Mouse (Mus musculus): Measurements from ENCODE around the gene Mucl3.

DNA sequence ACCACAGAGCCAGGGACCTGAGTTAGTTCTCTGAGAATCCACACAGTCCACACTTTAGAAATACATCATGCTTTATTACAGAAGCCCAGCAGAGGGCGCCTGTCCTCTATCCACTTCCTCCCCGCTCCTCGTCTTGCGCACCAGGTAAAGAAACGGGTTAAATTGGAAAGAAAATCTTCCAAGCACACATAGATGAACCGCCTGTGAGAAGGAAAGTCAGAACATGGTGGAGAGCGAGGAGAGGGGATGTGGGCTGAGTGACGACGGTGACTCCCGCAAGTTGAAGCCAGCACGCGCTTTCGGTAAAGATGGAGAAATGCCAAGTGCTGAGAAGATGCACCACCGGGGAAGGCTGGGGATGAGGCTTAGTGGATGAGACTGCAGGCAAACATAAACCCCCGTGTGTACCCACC, 7.8 kb downstream of the Mucl3 start:
- TF ChIP-seq POLR2A (IDR thresholded peaks at IDR 0.05; ENCODE audit: control insufficient read depth, extremely low read depth, insufficient read depth, low read length, poor library complexity) (no peak), CTCF (IDR thresholded peaks at IDR 0.05; ENCODE audit: borderline replicate concordance, control insufficient read depth, extremely low read depth, insufficient read depth, low read length, poor library complexity) (no peak)

All from thymus, adult 2 months (tissue).